Mouse (Mus musculus): ENCODE measurements at regions not wholly inside any gene's neighbourhood (a gene's known extent, or its start where the extent isn't known, plus 50 kb on each side); places are given as distances from the start of the nearest gene placed in this dataset.

- Histone ChIP-seq H3K4me2 (no peak overlapping the region), H3K36me3 (no peaks in the 10 kb centered on the region), H3K27me3 (replicated peaks) (no peaks in the 10 kb centered on the region; the same call in 1 of the 2 replicates), H3K9me3 (replicated peaks) (no peaks in the 10 kb centered on the region), H3K9ac (no peak overlapping the region), H3K27ac (no peak overlapping the region), H3K4me1 (0 out of 2 replicates have a peak, but pooled peaks cover 5% of the 10 kb centered on the region), H3K4me3 (no peak overlapping the region)
- 47% methylated on average over 6 of the region's 6 CpGs for WGBS (ENCODE audit: insufficient replicate concordance)
- no peak for ATAC-seq
These were observed 121.7 kb downstream of the Chic2 start for GRCm38 (mm10) chr5:74922881-74923280.

- H3K4me1 ChIP-seq: 0 out of 2 replicates have a peak, but pooled peaks cover 5% of the 10 kb centered on the region
- H3K4me3 ChIP-seq: no peak overlapping the region
- no peak overlapping the region for H3K4me2 ChIP-seq
- 9% methylated on average over 2 of the region's 2 CpGs for WGBS (ENCODE audit: insufficient replicate concordance)
- no peak for ATAC-seq
- no peaks in the 10 kb centered on the region for H3K9me3 ChIP-seq (replicated peaks)
- H3K9ac ChIP-seq: no peak overlapping the region
- no peaks in the 10 kb centered on the region for H3K36me3 ChIP-seq
- H3K27ac ChIP-seq: no peak overlapping the region
- H3K27me3 ChIP-seq (replicated peaks): no peaks in the 10 kb centered on the region; the same call in 1 of the 2 replicates
These were observed 123.6 kb downstream of the Chic2 start for GRCm38 (mm10) chr5:74920939-74921338.

- no peak overlapping the region for H3K4me2 ChIP-seq
- no peak overlapping the region for H3K27ac ChIP-seq
- WGBS (ENCODE audit: insufficient replicate concordance): 34% methylated on average over 5 of the region's 5 CpGs
- no peaks in the 10 kb centered on the region for H3K36me3 ChIP-seq
- H3K4me1 ChIP-seq: 0 out of 2 replicates have a peak, but pooled peaks cover 5% of the 10 kb centered on the region
- H3K27me3 ChIP-seq (replicated peaks): no peaks in the 10 kb centered on the region; the same call in 1 of the 2 replicates
- H3K4me3 ChIP-seq: no peak overlapping the region
- no peaks in the 10 kb centered on the region for H3K9me3 ChIP-seq (replicated peaks)
- no peak for ATAC-seq
- no peak overlapping the region for H3K9ac ChIP-seq
These were observed 124.1 kb downstream of the Chic2 start for GRCm38 (mm10) chr5:74920490-74920889.

- no peak overlapping the region for H3K27ac ChIP-seq
- ATAC-seq: peak; percentile 65
- WGBS (ENCODE audit: insufficient replicate concordance): 11% methylated on average over 7 of the region's 7 CpGs
These were observed 139.0 kb downstream of the Chic2 start for GRCm38 (mm10) chr5:74905504-74906061.

GRCm38 (mm10) chr5:74904927-74905503, 139.6 kb downstream of the Chic2 start:
- WGBS (ENCODE audit: insufficient replicate concordance): 50% methylated on average over 7 of the region's 7 CpGs
- no peak for ATAC-seq
- Histone ChIP-seq H3K9me3 (replicated peaks) (no peaks in the 10 kb centered on the region), H3K27ac (no peak overlapping the region), H3K4me2 (no peak overlapping the region), H3K4me3 (no peak overlapping the region), H3K27me3 (replicated peaks) (no peaks in the 10 kb centered on the region), H3K36me3 (no peaks in the 10 kb centered on the region), H3K4me1 (peaks cover 12% of the 10 kb centered on the region; the same call in 1 of the 2 replicates), H3K9ac (no peak overlapping the region)

More at GRCm38 (mm10) chr5:74905504-74906061, 139.0 kb downstream of the Chic2 start:
- H3K27me3 ChIP-seq (replicated peaks): no peaks in the 10 kb centered on the region
- peaks cover 12% of the 10 kb centered on the region; the same call in 1 of the 2 replicates for H3K4me1 ChIP-seq
- no peak overlapping the region for H3K4me3 ChIP-seq
- H3K4me2 ChIP-seq: no peak overlapping the region
- H3K9ac ChIP-seq: no peak overlapping the region
- H3K36me3 ChIP-seq: no peaks in the 10 kb centered on the region
- H3K9me3 ChIP-seq (replicated peaks): no peaks in the 10 kb centered on the region

- Histone ChIP-seq H3K4me2 (no peak overlapping the region), H3K9me3 (replicated peaks) (no peaks in the 10 kb centered on the region), H3K27ac (no peak overlapping the region), H3K4me3 (no peak overlapping the region), H3K27me3 (replicated peaks) (no peaks in the 10 kb centered on the region), H3K36me3 (no peaks in the 10 kb centered on the region), H3K4me1 (peaks cover 12% of the 10 kb centered on the region; the same call in 1 of the 2 replicates), H3K9ac (no peak overlapping the region)
- ATAC-seq: no peak
- 58% methylated on average over 3 of the region's 3 CpGs for WGBS (ENCODE audit: insufficient replicate concordance)
These were observed 140.2 kb downstream of the Chic2 start for GRCm38 (mm10) chr5:74904327-74904726.

- H3K27me3 ChIP-seq (replicated peaks): no peaks in the 10 kb centered on the region
- no peaks in the 10 kb centered on the region for H3K36me3 ChIP-seq
- no peak overlapping the region for H3K27ac ChIP-seq
- ATAC-seq: no peak
- H3K4me2 ChIP-seq: no peak overlapping the region
- no peak overlapping the region for H3K9ac ChIP-seq
- no peak overlapping the region for H3K4me3 ChIP-seq
- no peaks in the 10 kb centered on the region for H3K9me3 ChIP-seq (replicated peaks)
- 73% methylated on average over 6 of the region's 6 CpGs for WGBS (ENCODE audit: insufficient replicate concordance)
- H3K4me1 ChIP-seq: peaks cover 12% of the 10 kb centered on the region; the same call in 1 of the 2 replicates
These were observed 140.9 kb downstream of the Chic2 start for GRCm38 (mm10) chr5:74903711-74904110.

GRCm38 (mm10) chr5:74897133-74897532, 147.4 kb downstream of the Chic2 start:
- H3K36me3 ChIP-seq: no peaks in the 10 kb centered on the region
- no peaks in the 10 kb centered on the region for H3K27me3 ChIP-seq (replicated peaks)
- H3K27ac ChIP-seq: no peak overlapping the region
- 78% methylated on average over 8 of the region's 8 CpGs for WGBS (ENCODE audit: insufficient replicate concordance)
- no peaks in the 10 kb centered on the region for H3K9me3 ChIP-seq (replicated peaks)
- H3K4me1 ChIP-seq: no peaks in the 10 kb centered on the region
- H3K9ac ChIP-seq: no peak overlapping the region
- no peak for ATAC-seq
- H3K4me3 ChIP-seq: no peak overlapping the region
- no peak overlapping the region for H3K4me2 ChIP-seq

GRCm38 (mm10) chr5:74893276-74893675, 151.3 kb downstream of the Chic2 start:
- H3K4me3 ChIP-seq: no peak overlapping the region
- no peak overlapping the region for H3K27ac ChIP-seq
- no peaks in the 10 kb centered on the region for H3K27me3 ChIP-seq (replicated peaks)
- no peaks in the 10 kb centered on the region for H3K4me1 ChIP-seq
- WGBS (ENCODE audit: insufficient replicate concordance): 60% methylated on average over 5 of the region's 5 CpGs
- H3K36me3 ChIP-seq: no peaks in the 10 kb centered on the region
- no peak for ATAC-seq
- no peak overlapping the region for H3K9ac ChIP-seq
- no peaks in the 10 kb centered on the region for H3K9me3 ChIP-seq (replicated peaks)
- H3K4me2 ChIP-seq: no peak overlapping the region

GRCm38 (mm10) chr5:74891541-74891940, 153.0 kb downstream of the Chic2 start:
- H3K36me3 ChIP-seq: no peaks in the 10 kb centered on the region
- H3K9me3 ChIP-seq (replicated peaks): no peaks in the 10 kb centered on the region
- H3K4me1 ChIP-seq: no peaks in the 10 kb centered on the region
- no peak for ATAC-seq
- H3K4me2 ChIP-seq: no peak overlapping the region
- no peak overlapping the region for H3K4me3 ChIP-seq
- 46% methylated on average over 3 of the region's 3 CpGs for WGBS (ENCODE audit: insufficient replicate concordance)
- H3K27ac ChIP-seq: no peak overlapping the region
- no peaks in the 10 kb centered on the region for H3K27me3 ChIP-seq (replicated peaks)
- no peak overlapping the region for H3K9ac ChIP-seq

GRCm38 (mm10) chr5:74888934-74889333, 155.6 kb downstream of the Chic2 start:
- H3K9ac ChIP-seq: no peak overlapping the region
- WGBS (ENCODE audit: insufficient replicate concordance): 74% methylated on average over 8 of the region's 8 CpGs

GRCm38 (mm10) chr5:74885958-74886357, 158.6 kb downstream of the Chic2 start:
- H3K9me3 ChIP-seq (replicated peaks): no peaks in the 10 kb centered on the region
- no peaks in the 10 kb centered on the region; the same call in 1 of the 2 replicates for H3K27me3 ChIP-seq (replicated peaks)
- no peak overlapping the region for H3K4me2 ChIP-seq
- H3K4me3 ChIP-seq: no peak overlapping the region
- WGBS (ENCODE audit: insufficient replicate concordance): 57% methylated on average over 3 of the region's 3 CpGs
- no peak overlapping the region for H3K27ac ChIP-seq
- no peak for ATAC-seq
- no peak overlapping the region for H3K9ac ChIP-seq
- H3K36me3 ChIP-seq: no peaks in the 10 kb centered on the region
- H3K4me1 ChIP-seq: no peaks in the 10 kb centered on the region

More at GRCm38 (mm10) chr5:74888934-74889333, 155.6 kb downstream of the Chic2 start:
- Histone ChIP-seq H3K27ac (no peak overlapping the region), H3K9me3 (replicated peaks) (no peaks in the 10 kb centered on the region), H3K4me1 (no peaks in the 10 kb centered on the region), H3K27me3 (replicated peaks) (no peaks in the 10 kb centered on the region), H3K4me2 (no peak overlapping the region), H3K4me3 (no peak overlapping the region), H3K36me3 (no peaks in the 10 kb centered on the region)
- no peak for ATAC-seq

All from liver, embryonic 12.5 days (tissue).